Mouse (Mus musculus) cerebellum, adult 9-11 months (tissue): Measurements from ENCODE around the gene Srgap1.

Source experiments
- DNase-seq: peaks from one replicate; pipeline ENCODE4 v3.0.0; 2022

Gene Srgap1

GRCm38 (mm10) chr10:122046904-122047726 lies at the start of gene Srgap1:
Gene Srgap1 (minus strand): TSS chr10:122047315.
- peak; percentile 14 for DNase-seq

- DNase-seq, result peak; percentile 67
Measured at GRCm38 (mm10) chr10:122096462-122096979, 49.4 kb upstream of the Srgap1 start.

GRCm38 (mm10) chr10:122090472-122090871 lies 43.4 kb upstream of the Srgap1 start:
- DNase-seq, result no peak

- DNase-seq, result no peak
Measured at GRCm38 (mm10) chr10:122081352-122081751, 34.2 kb upstream of the Srgap1 start.

- DNase-seq, result no peak
Measured at GRCm38 (mm10) chr10:122069153-122069552, 22.0 kb upstream of the Srgap1 start.

- no peak for DNase-seq
Measured at GRCm38 (mm10) chr10:122055826-122056225, 8.7 kb upstream of the Srgap1 start.

GRCm38 (mm10) chr10:122054535-122054934 lies 7.4 kb upstream of the Srgap1 start:
- no peak for DNase-seq

GRCm38 (mm10) chr10:122051831-122052230 lies 4.7 kb upstream of the Srgap1 start:
- peak; percentile 57 for DNase-seq

- DNase-seq, result peak; percentile 34
Measured at GRCm38 (mm10) chr10:122047727-122048365, 731 bp upstream of the Srgap1 start.

GRCm38 (mm10) chr10:122046511-122046903 lies 608 bp downstream of the Srgap1 start:
- DNase-seq, result no peak

GRCm38 (mm10) chr10:122045946-122046345 lies 1.2 kb downstream of the Srgap1 start:
- no peak for DNase-seq

- no peak for DNase-seq
Measured at GRCm38 (mm10) chr10:122044926-122045325, 2.2 kb downstream of the Srgap1 start.

- no peak for DNase-seq
Measured at GRCm38 (mm10) chr10:122040372-122040771, 6.7 kb downstream of the Srgap1 start.

GRCm38 (mm10) chr10:122039566-122039965 lies 7.5 kb downstream of the Srgap1 start:
- no peak for DNase-seq

- DNase-seq, result no peak
Measured at GRCm38 (mm10) chr10:122038554-122038953, 8.6 kb downstream of the Srgap1 start.

GRCm38 (mm10) chr10:122033271-122033670 lies 13.8 kb downstream of the Srgap1 start:
- DNase-seq, result no peak

- no peak for DNase-seq
Measured at GRCm38 (mm10) chr10:122030420-122030819, 16.7 kb downstream of the Srgap1 start.

- no peak for DNase-seq
Measured at GRCm38 (mm10) chr10:122029738-122030137, 17.4 kb downstream of the Srgap1 start.

- no peak for DNase-seq
Measured at GRCm38 (mm10) chr10:122025198-122025597, 21.9 kb downstream of the Srgap1 start.

- DNase-seq, result no peak
Measured at GRCm38 (mm10) chr10:122020906-122021305, 26.2 kb downstream of the Srgap1 start.

GRCm38 (mm10) chr10:122020255-122020654 lies 26.9 kb downstream of the Srgap1 start:
- DNase-seq, result no peak

- no peak for DNase-seq
Measured at GRCm38 (mm10) chr10:122018594-122019048, 28.5 kb downstream of the Srgap1 start.

- no peak for DNase-seq
Measured at GRCm38 (mm10) chr10:122017743-122018142, 29.4 kb downstream of the Srgap1 start.

- no peak for DNase-seq
Measured at GRCm38 (mm10) chr10:122017063-122017462, 30.1 kb downstream of the Srgap1 start.
